Mouse (Mus musculus) midbrain, embryonic 13.5 days (tissue): Measurements from ENCODE around the gene Cipc. TPM values are rescaled to one million over a fixed set of nuclear protein-coding genes. Genes with fewer than 3 reads are reported as not detected.

Experiments
- ATAC-seq: fragments of 200-750 bp; cut with Nextera tagmentation; 2 replicates; pipeline ENCODE4 v1.8.0; 2017; ENCODE audit warnings: mild to moderate bottlenecking, moderate TSS enrichment, moderate library complexity
- H3K27ac ChIP-seq: fragments of 300-500 bp; sonication (generic); 2 replicates; pipeline ENCODE4 v1.5.1; 2015; ENCODE audit warnings: inconsistent platforms, mild to moderate bottlenecking, moderate library complexity
- H3K27me3 ChIP-seq: fragments of 300-500 bp; sonication (generic); 2 replicates; pipeline ENCODE4 v1.6.1; 2015; ENCODE audit warnings: mild to moderate bottlenecking, inconsistent platforms
- H3K36me3 ChIP-seq: fragments of 300-500 bp; sonication (generic); 2 replicates; pipeline ENCODE4 v1.6.1; 2015; ENCODE audit warnings: mild to moderate bottlenecking, inconsistent platforms
- H3K4me1 ChIP-seq: fragments of 300-500 bp; sonication (generic); replicated peaks from 2 replicates; pipeline ENCODE4 v1.6.1; 2015; ENCODE audit warnings: inconsistent platforms
- H3K4me2 ChIP-seq: fragments of 300-500 bp; sonication (generic); replicated peaks from 2 replicates; pipeline ENCODE4 v1.6.1; 2015; ENCODE audit warnings: moderate library complexity, mild to moderate bottlenecking, inconsistent platforms
- H3K4me3 ChIP-seq: fragments of 300-500 bp; sonication (generic); replicated peaks from 2 replicates; pipeline ENCODE4 v1.5.1; 2015; ENCODE audit warnings: mild to moderate bottlenecking, inconsistent platforms
- H3K9ac ChIP-seq: fragments of 300-500 bp; sonication (generic); replicated peaks from 2 replicates; pipeline ENCODE4 v1.6.1; 2015; ENCODE audit warnings: mild to moderate bottlenecking, inconsistent platforms
- H3K9me3 ChIP-seq: fragments of 300-500 bp; sonication (generic); 2 replicates; pipeline ENCODE4 v1.6.1; 2016; ENCODE audit warnings: mild to moderate bottlenecking, inconsistent platforms
- WGBS: fragments of 180-500 bp; shearing (Covaris S2); methylation state at CpG from one replicate; pipeline ENCODE4 v1.1.7; 2015; 5-methylcytosine and 5-hydroxymethylcytosine counted together
- polyA plus RNA-seq: library from polyadenylated mRNA; unstranded; fragments of >200 nt; fragmentation: Nextera tagmentation; extraction: Ambion mirVana; gene quantifications from 2 replicates; pipeline ENCODE4 v1.2.1, GENCODE M21; 2015

Cipc gene
- polyA plus RNA-seq, 1 experiment from 2014 or later = 51.2 TPM

DNA sequence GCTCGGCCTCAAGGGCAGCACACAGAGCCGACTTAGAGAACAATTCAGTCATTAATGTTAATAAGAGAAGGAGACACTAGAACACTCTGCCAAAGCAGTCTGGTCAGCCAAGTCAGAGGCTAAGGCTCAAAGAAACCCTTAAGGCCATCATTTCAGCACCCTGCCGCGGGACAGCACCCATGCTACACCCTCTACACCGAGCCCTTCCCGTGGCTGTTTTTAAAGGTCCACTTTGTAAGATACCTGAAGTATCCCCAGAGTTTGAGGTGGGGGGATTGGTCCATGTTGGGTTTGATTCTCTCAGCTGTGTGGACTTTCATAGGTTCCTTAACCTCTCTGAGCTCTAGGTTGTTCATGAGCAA is 37.3 kb downstream of the Cipc start:
- 4% methylated on average over 6 of the region's 6 CpGs for WGBS
- H3K4me2 ChIP-seq = peak overlapping the region; percentile 53; the same call in 1 of the 2 replicates
- H3K27me3 ChIP-seq = peaks cover 95% of the 10 kb centered on the region
- no peak overlapping the region for H3K27ac ChIP-seq
- no peak overlapping the region for H3K9ac ChIP-seq
- peaks cover 17% of the 10 kb centered on the region for H3K4me1 ChIP-seq
- H3K4me3 ChIP-seq = no peak overlapping the region
- H3K36me3 ChIP-seq = no peaks in the 10 kb centered on the region
- H3K9me3 ChIP-seq = no peaks in the 10 kb centered on the region
- ATAC-seq = no peak

DNA sequence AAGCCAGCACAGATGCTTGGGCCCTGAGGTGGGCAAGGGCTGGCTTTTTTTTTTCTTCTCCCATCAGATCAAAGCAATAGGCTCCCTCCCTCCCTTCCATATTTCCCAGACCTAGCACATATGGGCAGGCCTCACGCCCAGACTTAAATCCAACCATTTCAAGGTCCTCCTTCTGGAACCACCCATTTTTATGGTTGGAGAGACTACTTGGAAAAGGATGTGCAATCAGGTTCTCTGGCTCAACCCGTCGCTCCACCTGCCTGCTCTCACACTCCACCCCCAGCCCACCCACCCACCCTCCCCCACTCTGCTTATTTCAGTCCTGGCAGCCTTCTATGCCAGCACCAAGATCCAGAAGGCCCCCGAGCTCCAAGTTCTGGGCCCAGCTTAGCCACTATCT is 39.7 kb downstream of the Cipc start:
- ATAC-seq = no peak
- peaks cover 97% of the 10 kb centered on the region for H3K27me3 ChIP-seq
- H3K9ac ChIP-seq = no peak overlapping the region
- no peaks in the 10 kb centered on the region for H3K36me3 ChIP-seq
- H3K4me2 ChIP-seq = no peak overlapping the region
- H3K9me3 ChIP-seq = no peaks in the 10 kb centered on the region
- 85% methylated on average over 4 of the region's 4 CpGs for WGBS
- no peak overlapping the region for H3K27ac ChIP-seq
- no peak overlapping the region for H3K4me3 ChIP-seq
- H3K4me1 ChIP-seq = peaks cover 37% of the 10 kb centered on the region

DNA sequence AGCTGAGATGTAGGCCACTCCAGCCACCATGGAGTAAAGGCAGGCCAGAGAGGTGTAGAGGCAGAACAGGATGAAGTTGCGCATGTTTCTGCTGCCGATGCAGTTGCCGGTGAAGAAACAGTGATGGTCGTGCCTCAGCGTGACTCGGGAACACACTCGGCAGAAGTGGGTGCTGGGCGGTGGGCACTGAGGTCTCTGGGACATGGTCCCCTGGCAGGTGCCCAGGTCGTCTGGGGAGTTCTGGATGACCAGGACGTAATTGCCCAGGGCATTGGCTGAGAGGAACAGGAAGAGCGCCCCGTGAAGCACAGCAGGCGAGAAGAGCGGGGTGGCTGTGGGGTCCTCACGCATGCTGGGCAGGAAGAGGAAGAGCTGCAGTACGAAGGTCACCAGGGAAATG is 41.4 kb downstream of the Cipc start:
- no peak overlapping the region for H3K9ac ChIP-seq
- H3K27ac ChIP-seq = no peak overlapping the region
- ATAC-seq = no peak
- 53% methylated on average over 16 of the region's 16 CpGs for WGBS
- no peak overlapping the region for H3K4me2 ChIP-seq
- no peaks in the 10 kb centered on the region for H3K9me3 ChIP-seq
- no peaks in the 10 kb centered on the region for H3K36me3 ChIP-seq
- no peak overlapping the region for H3K4me3 ChIP-seq
- H3K4me1 ChIP-seq = peaks cover 46% of the 10 kb centered on the region
- peaks cover 81% of the 10 kb centered on the region for H3K27me3 ChIP-seq

DNA sequence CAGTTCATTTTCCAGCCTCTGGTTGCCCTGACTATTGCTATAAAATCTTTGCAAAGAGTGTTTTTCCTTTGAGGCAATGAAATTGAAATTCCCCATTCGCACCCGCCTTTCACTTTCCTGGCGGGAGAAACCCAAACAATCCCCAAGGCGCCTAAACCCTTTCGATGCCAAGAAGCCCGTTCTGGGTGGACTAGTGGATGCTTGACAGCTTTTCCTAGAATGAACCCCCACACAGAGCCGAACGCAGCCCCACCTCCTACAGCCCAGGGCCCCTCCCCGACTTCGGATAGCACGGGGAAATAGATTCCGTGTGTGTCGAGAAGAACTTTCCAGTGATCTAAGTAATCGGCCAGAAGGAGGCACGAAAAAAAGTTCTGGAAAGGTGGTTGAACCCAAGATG is 42.5 kb downstream of the Cipc start:
- Histone ChIP-seq H3K27me3 (peaks cover 70% of the 10 kb centered on the region), H3K4me1 (peaks cover 40% of the 10 kb centered on the region), H3K27ac (no peak overlapping the region), H3K9me3 (no peaks in the 10 kb centered on the region), H3K4me3 (peak overlapping the region; percentile 59), H3K9ac (peak overlapping the region; percentile 80), H3K36me3 (no peaks in the 10 kb centered on the region), H3K4me2 (peak overlapping the region; percentile 90)
- 6% methylated on average over 15 of the region's 15 CpGs for WGBS
- peak; percentile 13; the same call in 1 of the 2 replicates for ATAC-seq

DNA sequence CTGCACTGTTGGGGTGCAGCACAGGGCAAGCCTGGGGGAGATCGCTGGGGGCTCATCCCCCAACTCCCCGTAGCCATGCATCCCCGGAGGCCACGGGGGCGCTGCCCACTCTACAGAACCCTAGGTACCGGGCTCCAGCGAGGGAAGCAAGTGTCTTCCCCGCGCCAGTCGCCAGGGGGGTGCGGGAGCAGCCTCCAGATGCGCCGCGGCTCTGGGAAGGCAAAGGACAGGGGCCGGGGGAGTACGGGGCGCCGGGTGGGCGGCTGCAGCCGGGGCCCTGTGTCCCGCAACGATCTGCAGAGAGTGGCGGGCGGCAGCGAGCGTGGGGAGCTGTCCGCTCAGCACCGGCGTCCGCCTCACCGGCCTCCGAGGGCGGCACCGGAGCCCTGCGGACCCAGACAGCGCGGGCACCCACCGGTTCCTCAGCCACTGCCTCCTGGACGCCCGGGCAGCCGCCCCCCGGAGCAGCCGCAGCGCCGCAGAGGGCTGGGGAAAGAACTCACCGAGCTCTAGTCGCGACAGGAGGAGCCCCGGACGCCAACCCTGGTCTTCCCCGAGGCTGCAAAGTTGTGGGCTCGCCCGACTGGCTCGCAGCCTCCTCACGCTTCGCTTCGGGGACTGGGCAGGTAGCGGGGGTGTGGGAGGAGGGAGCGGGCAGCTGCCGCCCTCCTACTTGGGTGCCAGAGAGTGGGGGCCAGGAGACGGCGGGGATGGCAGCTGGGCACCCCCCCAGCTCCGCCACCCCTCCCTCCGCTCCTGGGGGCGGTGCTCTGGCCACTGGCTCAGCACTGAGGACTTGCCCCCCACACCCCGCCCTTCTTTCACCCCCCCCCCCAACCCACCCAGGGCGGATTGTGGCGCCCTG is 43.3 kb downstream of the Cipc start, which contains the start of gene Zdhhc22:
Gene Zdhhc22, minus strand, starts transcription at position 541 of the 865 bp plus-strand sequence.
- H3K4me2 ChIP-seq = peak within 1 kb of the TSS; percentile 90
- peak within 1 kb of the TSS; percentile 80 for H3K9ac ChIP-seq
- H3K27ac ChIP-seq = peak within 1 kb of the TSS; percentile 31; the same call in 1 of the 2 replicates
- under 1% methylated on average over 51 of the region's 68 CpGs for WGBS
- H3K27me3 ChIP-seq = peaks cover 62% of the 10 kb centered on the region
- peak within 1 kb of the TSS; percentile 59 for H3K4me3 ChIP-seq
- H3K36me3 ChIP-seq = no peaks in the 10 kb centered on the region
- H3K4me1 ChIP-seq = peaks cover 47% of the 10 kb centered on the region
- no peaks in the 10 kb centered on the region for H3K9me3 ChIP-seq
- peak; percentile 84 for ATAC-seq

DNA sequence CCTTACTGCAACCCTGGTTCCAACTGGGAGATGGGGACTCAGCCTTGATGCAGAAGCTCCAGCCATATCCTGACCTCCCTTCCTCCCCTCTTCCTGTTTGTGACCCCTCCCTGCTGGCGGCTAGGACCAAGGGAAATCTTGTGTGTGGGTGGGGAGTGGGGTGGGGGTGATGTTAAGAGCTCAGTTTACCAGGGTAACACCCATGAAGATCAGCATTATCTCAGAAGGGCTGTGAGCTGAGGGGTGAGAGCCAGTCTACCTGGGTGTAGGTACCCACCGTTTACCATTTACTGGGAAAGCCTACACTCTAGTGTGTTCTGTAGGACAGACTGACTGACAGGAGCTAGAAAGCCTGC is 43.9 kb downstream of the Cipc start:
- 75% methylated on average over 1 of the region's 2 CpGs for WGBS
- Histone ChIP-seq H3K4me3 (peak overlapping the region; percentile 59), H3K9ac (peak overlapping the region; percentile 80), H3K4me1 (peaks cover 47% of the 10 kb centered on the region), H3K27ac (no peak overlapping the region), H3K4me2 (peak overlapping the region; percentile 90), H3K36me3 (no peaks in the 10 kb centered on the region), H3K27me3 (peaks cover 56% of the 10 kb centered on the region), H3K9me3 (no peaks in the 10 kb centered on the region)
- ATAC-seq = peak; percentile 2; the same call in 1 of the 2 replicates

DNA sequence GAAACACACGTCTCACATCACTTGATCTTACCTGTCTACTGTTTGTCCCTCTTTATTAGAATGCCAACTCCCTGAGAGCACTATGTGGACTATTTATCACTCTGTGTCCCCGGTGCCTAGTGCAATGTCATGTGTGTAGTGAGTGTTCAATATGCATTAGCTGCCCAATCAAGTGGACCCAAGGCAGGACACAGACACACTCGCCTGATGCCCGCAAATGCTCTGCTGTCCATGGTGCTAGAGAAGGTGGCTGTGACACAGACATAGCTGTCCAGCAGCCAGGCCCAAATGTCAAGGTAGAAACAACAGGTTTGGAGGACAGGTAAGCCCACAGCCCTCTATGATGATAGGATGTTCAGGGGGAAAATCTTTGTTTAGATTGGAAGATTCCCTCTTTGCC is 47.3 kb downstream of the Cipc start:
- Histone ChIP-seq H3K27me3 (peaks cover 22% of the 10 kb centered on the region), H3K36me3 (no peaks in the 10 kb centered on the region), H3K9me3 (no peaks in the 10 kb centered on the region), H3K4me1 (peaks cover 43% of the 10 kb centered on the region), H3K4me3 (no peak overlapping the region), H3K27ac (no peak overlapping the region), H3K9ac (no peak overlapping the region), H3K4me2 (no peak overlapping the region)
- no peak for ATAC-seq
- 40% methylated on average over 4 of the region's 4 CpGs for WGBS

DNA sequence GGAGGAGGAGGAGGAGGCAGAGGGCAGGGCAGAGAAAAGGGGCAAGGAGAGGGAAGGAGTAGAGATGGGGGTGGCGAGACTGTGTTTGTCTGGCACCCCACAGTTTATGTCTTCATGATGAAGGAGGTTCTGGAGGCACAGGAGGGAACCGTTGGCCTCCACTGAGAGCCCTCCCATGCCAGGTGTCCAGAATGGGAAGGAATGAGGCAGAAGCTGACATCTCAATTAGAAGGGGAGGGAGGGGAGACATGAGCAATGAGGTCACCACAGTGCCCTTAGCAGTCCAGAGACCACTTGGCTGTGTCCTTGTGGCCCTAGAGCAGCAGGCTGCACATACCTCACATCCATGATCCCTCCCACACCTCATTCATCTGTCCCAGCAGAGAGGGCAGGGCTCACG is 47.9 kb downstream of the Cipc start:
- 43% methylated on average over 3 of the region's 3 CpGs for whole genome bisulfite sequencing
- no peak for ATAC-seq
- Histone ChIP-seq H3K9me3 (no peaks in the 10 kb centered on the region), H3K4me3 (no peak overlapping the region), H3K4me2 (no peak overlapping the region), H3K9ac (no peak overlapping the region), H3K4me1 (peaks cover 38% of the 10 kb centered on the region), H3K27ac (no peak overlapping the region), H3K27me3 (peaks cover 16% of the 10 kb centered on the region), H3K36me3 (no peaks in the 10 kb centered on the region)

DNA sequence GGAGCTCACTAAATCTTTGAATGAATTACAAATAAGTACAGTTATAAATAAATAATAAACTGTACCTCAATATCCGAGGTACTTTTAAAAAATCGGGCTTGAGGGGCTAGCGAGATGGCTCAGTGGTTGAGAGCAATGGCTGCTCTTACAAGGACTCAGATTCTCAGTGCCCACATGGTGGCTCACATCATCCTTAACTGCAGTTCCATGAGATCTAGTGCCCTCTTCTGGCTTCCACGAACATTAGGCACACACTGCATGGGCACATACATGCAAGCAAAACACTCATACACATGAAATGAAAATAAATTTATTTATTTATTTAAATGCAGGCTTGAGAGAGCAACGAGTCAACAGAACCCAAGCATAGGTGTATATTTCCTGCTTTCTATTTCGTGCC is 49.1 kb downstream of the Cipc start:
- H3K4me3 ChIP-seq = no peak overlapping the region
- peaks cover 33% of the 10 kb centered on the region for H3K4me1 ChIP-seq
- 84% methylated on average over 6 of the region's 6 CpGs for WGBS
- no peaks in the 10 kb centered on the region for H3K9me3 ChIP-seq
- no peak overlapping the region for H3K4me2 ChIP-seq
- H3K27me3 ChIP-seq = peaks cover 7% of the 10 kb centered on the region
- no peaks in the 10 kb centered on the region for H3K36me3 ChIP-seq
- H3K9ac ChIP-seq = no peak overlapping the region
- no peak for ATAC-seq
- H3K27ac ChIP-seq = no peak overlapping the region

DNA sequence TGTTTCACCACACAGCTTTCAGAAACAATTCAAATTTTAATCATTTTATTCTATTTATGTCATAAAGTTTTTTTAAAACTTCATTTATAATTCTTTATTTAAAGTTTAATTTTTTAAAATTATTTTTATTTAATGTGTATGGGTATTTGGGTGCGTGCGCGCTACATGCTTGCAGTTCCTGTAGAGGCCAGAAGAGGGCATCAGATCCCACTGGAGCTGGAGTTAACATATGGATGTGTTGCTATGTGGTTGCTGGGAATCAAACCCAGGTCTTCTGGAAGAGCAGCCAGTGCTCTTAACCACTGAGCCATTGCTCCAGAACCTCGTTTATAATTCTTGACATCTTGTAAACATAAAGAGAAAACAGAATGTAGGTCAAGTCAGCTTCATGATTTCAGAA is 51.9 kb downstream of the Cipc start:
- H3K27me3 ChIP-seq = no peaks in the 10 kb centered on the region
- H3K9ac ChIP-seq = no peak overlapping the region
- no peak overlapping the region for H3K4me2 ChIP-seq
- H3K27ac ChIP-seq = no peak overlapping the region
- H3K9me3 ChIP-seq = no peaks in the 10 kb centered on the region
- no peak for ATAC-seq
- peaks cover 27% of the 10 kb centered on the region for H3K4me1 ChIP-seq
- WGBS = 89% methylated on average over 4 of the region's 4 CpGs
- no peaks in the 10 kb centered on the region for H3K36me3 ChIP-seq
- H3K4me3 ChIP-seq = no peak overlapping the region

DNA sequence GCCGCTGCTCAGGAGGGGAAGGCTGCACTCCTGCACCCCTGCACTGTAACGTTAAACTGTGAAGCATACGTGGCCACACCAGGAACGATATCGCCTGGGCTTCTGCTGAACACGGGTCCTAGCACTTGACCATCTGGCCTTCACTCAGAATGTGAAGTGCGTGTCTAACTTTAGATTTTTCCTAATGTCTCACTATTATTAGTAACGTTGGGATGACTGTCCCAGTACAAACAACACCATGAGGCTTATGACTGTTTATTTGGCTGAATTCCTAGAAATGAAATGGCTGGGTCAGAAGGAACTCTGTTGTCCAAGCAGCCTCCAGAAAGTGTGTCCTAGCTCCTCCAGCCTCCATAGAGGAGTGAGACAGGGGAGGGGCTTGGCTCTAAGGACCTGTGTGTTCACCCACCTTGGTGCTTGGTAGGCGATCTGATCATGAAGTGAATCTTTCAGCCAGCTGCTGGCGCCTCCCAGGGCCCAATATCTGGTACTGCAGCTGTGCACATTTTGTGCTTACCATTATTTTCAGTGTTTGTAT is 52.5 kb downstream of the Cipc start:
- no peak overlapping the region for H3K9ac ChIP-seq
- H3K4me1 ChIP-seq = peaks cover 22% of the 10 kb centered on the region
- no peak overlapping the region for H3K4me2 ChIP-seq
- no peak overlapping the region for H3K4me3 ChIP-seq
- WGBS = 73% methylated on average over 10 of the region's 10 CpGs
- no peak for ATAC-seq
- H3K27ac ChIP-seq = no peak overlapping the region
- H3K27me3 ChIP-seq = no peaks in the 10 kb centered on the region
- H3K9me3 ChIP-seq = no peaks in the 10 kb centered on the region
- H3K36me3 ChIP-seq = no peaks in the 10 kb centered on the region

DNA sequence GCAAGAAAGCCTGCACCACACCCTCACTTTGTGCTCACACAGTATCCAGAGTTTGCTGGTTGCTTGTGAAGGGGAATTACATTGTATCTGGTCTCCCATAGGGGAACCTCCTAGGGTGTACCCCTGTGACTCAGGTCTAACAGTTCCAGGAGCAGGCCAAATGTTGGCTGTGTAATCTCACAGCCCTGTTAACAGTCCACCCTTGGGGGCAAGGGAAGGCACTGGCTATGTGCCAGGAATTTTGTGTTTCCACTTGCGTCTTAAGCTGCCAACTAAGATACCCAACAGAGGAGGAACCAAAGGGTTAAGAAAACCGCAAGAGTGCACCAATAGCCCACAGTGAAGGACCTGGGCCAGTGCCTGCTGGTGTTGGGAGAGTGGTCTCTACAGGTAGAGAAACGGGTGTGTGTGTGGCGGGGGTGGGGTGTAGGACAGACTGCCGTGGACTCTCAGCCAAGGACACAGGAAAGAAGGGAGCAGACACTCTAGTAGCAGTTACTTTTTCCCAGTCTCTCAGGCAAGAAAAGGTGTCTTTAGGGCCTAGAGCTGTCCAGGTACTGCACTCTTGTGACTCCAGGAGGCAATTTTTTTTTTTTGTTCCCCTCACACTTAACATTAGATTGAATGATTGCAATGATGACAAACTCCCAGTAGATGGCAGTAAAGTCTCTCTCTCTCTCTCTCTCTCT is 53.5 kb downstream of the Cipc start:
- Histone ChIP-seq H3K9ac (no peak overlapping the region), H3K4me3 (no peak overlapping the region), H3K36me3 (no peaks in the 10 kb centered on the region), H3K4me2 (no peak overlapping the region), H3K27me3 (no peaks in the 10 kb centered on the region), H3K4me1 (peaks cover 17% of the 10 kb centered on the region), H3K9me3 (no peaks in the 10 kb centered on the region), H3K27ac (no peak overlapping the region; the same call in 1 of the 2 replicates)
- peak; percentile 28 for ATAC-seq
- 61% methylated on average over 5 of the region's 5 CpGs for whole genome bisulfite sequencing
